21 mouse cellular contexts compared by ENCODE assay signal in the genomic region with DNA sequence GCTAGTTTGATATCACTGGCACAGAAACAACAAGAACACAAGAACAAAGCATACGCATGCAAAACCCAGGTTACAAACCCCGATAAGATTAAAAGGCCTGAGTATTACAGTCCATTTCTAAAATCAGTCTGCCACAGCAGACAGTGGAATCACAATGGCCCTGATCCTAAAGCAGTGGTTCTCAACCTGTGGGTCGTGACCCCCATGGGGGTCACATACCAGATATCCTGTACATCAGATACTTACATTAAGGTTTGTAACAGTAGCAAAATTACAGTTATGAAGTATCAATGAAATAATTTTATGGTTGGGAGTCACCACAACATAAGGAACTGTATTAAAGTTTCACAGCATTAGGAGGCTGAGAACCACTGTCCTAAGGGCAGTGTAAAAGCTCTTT.
"Had no signal": no experiment of that assay in that cellular context is flagged by ENCODE, and none has a peak within 500 bp of the region (broad histone marks: within the 10 kb centered on the region; RNA-seq: fewer than 3 reads in every experiment).

No protein-coding gene starts in this region.

- ATAC-seq: forebrain, embryonic 16.5 days; hindbrain, postnatal 0 days; intestine, embryonic 16.5 days had no signal

- H3K9ac ChIP-seq: heart, embryonic 12.5 days; hindbrain, embryonic 13.5 days; hindbrain, embryonic 15.5 days; limb, embryonic 13.5 days; limb, embryonic 15.5 days had no signal

- DNase-seq: gastrocnemius, postnatal 14 days; gastrocnemius, postnatal 36 days; heart, adult 18-20 months; heart, postnatal 10 days; kidney, adult 11 months; kidney, adult 2 months; kidney, postnatal 10 days; kidney, postnatal 25 days; kidney, postnatal 4 days; layer of hippocampus, postnatal 36 days; left cerebral cortex, postnatal 4 days; lung, adult 18-20 months had no signal

- H3K9me3 ChIP-seq: heart, embryonic 12.5 days; hindbrain, embryonic 13.5 days; hindbrain, embryonic 15.5 days; limb, embryonic 13.5 days; limb, embryonic 15.5 days had no signal

- H3K27me3 ChIP-seq: heart, embryonic 12.5 days; hindbrain, embryonic 13.5 days; hindbrain, embryonic 15.5 days; limb, embryonic 13.5 days; limb, embryonic 15.5 days had no signal

- H3K4me2 ChIP-seq: heart, embryonic 12.5 days; hindbrain, embryonic 13.5 days; hindbrain, embryonic 15.5 days; limb, embryonic 13.5 days; limb, embryonic 15.5 days had no signal

- H3K4me3 ChIP-seq: heart, embryonic 12.5 days; hindbrain, embryonic 13.5 days; hindbrain, embryonic 15.5 days; layer of hippocampus, adult 2 months; limb, embryonic 13.5 days; limb, embryonic 15.5 days had no signal

- H3K27ac ChIP-seq: hindbrain, embryonic 13.5 days; hindbrain, embryonic 15.5 days; hindbrain, postnatal 0 days; layer of hippocampus, adult 2 months; limb, embryonic 13.5 days; limb, embryonic 15.5 days had no signal

- H3K36me3 ChIP-seq: heart, embryonic 12.5 days; hindbrain, embryonic 13.5 days; hindbrain, embryonic 15.5 days; limb, embryonic 13.5 days; limb, embryonic 15.5 days had no signal
